8 mouse cellular contexts compared by ENCODE assay signal in genomic region chr2:152111920-152112319, GRCm38 (mm10). TPM values are rescaled to one million over a fixed set of nuclear protein-coding genes. Genes with fewer than 3 reads are reported as not detected.
DNase-seq lines count a peak whose midpoint lies in the region; ATAC-seq lines count a peak whose summit lies in the region.

No protein-coding gene starts in this region.

- peak; percentile 82 for ATAC-seq in inflammation-experienced regulatory T-cells, adult 6 months
- ATAC-seq in megakaryocyte-erythroid progenitor cell, adult 5-6 weeks (replicated peaks; ENCODE audit: low FRiP score, low TSS enrichment, poor library complexity, severe bottlenecking): peak; percentile 82

- peak; percentile 93 to 94 for DNase-seq in adrenal gland, adult 18-20 months (ENCODE audit: low spot score in 2 of 2)
- DNase-seq in embryo, embryonic 11 days: peak; percentile 92
- peak; percentile 76 for DNase-seq in gastrocnemius, postnatal 25 days
- peak; percentile 76 to 95 for DNase-seq in left cerebral cortex, adult 9 months (ENCODE audit: low spot score in 2 of 2)
- peak; percentile 94 for DNase-seq in right cerebral cortex, postnatal 14 days
- peak; percentile 90 for DNase-seq in urinary bladder, postnatal 25 days (ENCODE audit: low spot score)

RNA-seq across cellular contexts. Expression of gene Srxn1, which starts 6.6 kb away (rescaled TPM):
- 100 to 1,000 TPM; 547 to 673 TPM for total RNA-seq in adrenal gland, adult 18-20 months (2021)
- 10 to 100 TPM; 18.8 to 24.8 TPM for total RNA-seq in gastrocnemius, postnatal 25 days (2021)
- 1 to 10 TPM; 2.5 to 8.0 (median 3.3) TPM for polyA plus RNA-seq in inflammation-experienced regulatory T-cells, adult 6 months (2017; shearing (Covaris generic))
- total RNA-seq in megakaryocyte-erythroid progenitor cell, adult 5-6 weeks (2014; fragmentation: Nextera tagmentation): 2.2 and 2.6 TPM in 2 replicates
- 5.8 and 14.0 TPM in 2 replicates for total RNA-seq in megakaryocyte-erythroid progenitor cell, adult 5-6 weeks (2017)

RNA-seq across cellular contexts. Expression of gene Scrt2, which starts 30.6 kb away (rescaled TPM):
- total RNA-seq in adrenal gland, adult 18-20 months (2021): under 1 TPM; 0.36 to 0.58 TPM
- not detected for total RNA-seq in gastrocnemius, postnatal 25 days (2021)
- not detected for polyA plus RNA-seq in inflammation-experienced regulatory T-cells, adult 6 months (2017; shearing (Covaris generic))
- not detected in 2 replicates for total RNA-seq in megakaryocyte-erythroid progenitor cell, adult 5-6 weeks (2014; fragmentation: Nextera tagmentation)
- not detected in 2 replicates for total RNA-seq in megakaryocyte-erythroid progenitor cell, adult 5-6 weeks (2017)

RNA-seq across cellular contexts. Expression of gene Tcf15, which starts 31.4 kb away (rescaled TPM):
- 1 to 10 TPM; 1.9 to 4.3 TPM for total RNA-seq in adrenal gland, adult 18-20 months (2021)
- total RNA-seq in gastrocnemius, postnatal 25 days (2021): 10 to 100 TPM; 11.2 to 12.4 TPM
- not detected for polyA plus RNA-seq in inflammation-experienced regulatory T-cells, adult 6 months (2017; shearing (Covaris generic))
- total RNA-seq in megakaryocyte-erythroid progenitor cell, adult 5-6 weeks (2014; fragmentation: Nextera tagmentation): 1.0 TPM in 1 of 2 replicates, not detected in the other
- total RNA-seq in megakaryocyte-erythroid progenitor cell, adult 5-6 weeks (2017): 2.1 and 4.3 TPM in 2 replicates

Comparison
In these comparisons a context has a peak if more than half of its experiments do, and no peak if none do; other contexts are left out.
1. Peak in every context shown above with its lines: DNase-seq and ATAC-seq.
2. RNA of gene Srxn1, which starts 6.6 kb away (total RNA-seq): 547 to 673 TPM in adrenal gland, adult 18-20 months; 18.8 to 24.8 TPM in gastrocnemius, postnatal 25 days and 2.2 to 14.0 TPM in megakaryocyte-erythroid progenitor cell, adult 5-6 weeks; every median in the first group is over 10 times any median in the second.